Mouse (Mus musculus) kidney, postnatal 0 days (tissue): ENCODE data around the gene Sycn. TPM values are rescaled to one million over a fixed set of nuclear protein-coding genes. Genes with fewer than 3 reads are reported as not detected.

Experiments
- ATAC-seq: fragments of 200-750 bp; cut with Nextera tagmentation; replicated peaks from 2 replicates; pipeline ENCODE4 v1.8.0; 2017; ENCODE audit warnings: low read depth, moderate number of reproducible peaks, moderate TSS enrichment, moderate library complexity; ENCODE audit not compliant: low FRiP score
- DNase-seq: peaks from one replicate; pipeline ENCODE4 v3.0.0-alpha.2; 2016; ENCODE audit warnings: low spot score
- H3K27ac ChIP-seq: fragments of 300-500 bp; sonication (generic); 2 replicates; pipeline ENCODE4 v1.5.1; 2014; ENCODE audit warnings: mild to moderate bottlenecking
- H3K27me3 ChIP-seq: fragments of 300-500 bp; sonication (generic); 2 replicates; pipeline ENCODE4 v1.6.1; 2014; ENCODE audit warnings: low read length, mixed read lengths; ENCODE audit not compliant: insufficient read depth
- H3K36me3 ChIP-seq: fragments of 300-500 bp; sonication (generic); 2 replicates; pipeline ENCODE4 v1.6.1; 2014; ENCODE audit warnings: low read length, mixed read lengths; ENCODE audit not compliant: insufficient read depth
- H3K4me1 ChIP-seq: fragments of 300-500 bp; sonication (generic); replicated peaks from 2 replicates; pipeline ENCODE4 v1.6.1; 2014; ENCODE audit warnings: antibody characterized with exemption, low read length, mixed read lengths; ENCODE audit not compliant: insufficient read depth
- H3K4me2 ChIP-seq: fragments of 300-500 bp; sonication (generic); 2 replicates; pipeline ENCODE4 v1.6.1; 2014; ENCODE audit warnings: mild to moderate bottlenecking, low read length, moderate library complexity, mixed read lengths
- H3K4me3 ChIP-seq: fragments of 300-500 bp; sonication (generic); replicated peaks from 2 replicates; pipeline ENCODE4 v1.5.1; 2014; ENCODE audit warnings: low read depth, low read length
- H3K9ac ChIP-seq: fragments of 300-500 bp; sonication (generic); 2 replicates; pipeline ENCODE4 v1.6.1; 2014; ENCODE audit warnings: low read depth, low read length
- H3K9me3 ChIP-seq: fragments of 300-500 bp; sonication (generic); replicated peaks from 2 replicates; pipeline ENCODE4 v1.6.1; 2016; ENCODE audit warnings: low read length, inconsistent platforms, mixed read lengths
- CTCF ChIP-seq: IDR thresholded peaks from 2 replicates; pipeline ENCODE4 v1.5.1; 2016; ENCODE audit warnings: antibody characterized with exemption, low read depth, mild to moderate bottlenecking, moderate library complexity
- WGBS: fragments of 180-500 bp; shearing (Covaris S2); extraction: QIAGEN DNeasy Blood & Tissue Kit; methylation state at CpG from one replicate; pipeline ENCODE4 v1.1.7; 2014; 5-methylcytosine and 5-hydroxymethylcytosine counted together
- polyA plus RNA-seq: library from polyadenylated mRNA; unstranded; fragments of >200 nt; fragmentation: Nextera tagmentation; extraction: Ambion mirVana; gene quantifications from 2 replicates; pipeline ENCODE4 v1.2.1, GENCODE M21; 2015

The Sycn gene
- polyA plus RNA-seq, 1 experiment from 2014 or later, result 0.45 TPM

DNA sequence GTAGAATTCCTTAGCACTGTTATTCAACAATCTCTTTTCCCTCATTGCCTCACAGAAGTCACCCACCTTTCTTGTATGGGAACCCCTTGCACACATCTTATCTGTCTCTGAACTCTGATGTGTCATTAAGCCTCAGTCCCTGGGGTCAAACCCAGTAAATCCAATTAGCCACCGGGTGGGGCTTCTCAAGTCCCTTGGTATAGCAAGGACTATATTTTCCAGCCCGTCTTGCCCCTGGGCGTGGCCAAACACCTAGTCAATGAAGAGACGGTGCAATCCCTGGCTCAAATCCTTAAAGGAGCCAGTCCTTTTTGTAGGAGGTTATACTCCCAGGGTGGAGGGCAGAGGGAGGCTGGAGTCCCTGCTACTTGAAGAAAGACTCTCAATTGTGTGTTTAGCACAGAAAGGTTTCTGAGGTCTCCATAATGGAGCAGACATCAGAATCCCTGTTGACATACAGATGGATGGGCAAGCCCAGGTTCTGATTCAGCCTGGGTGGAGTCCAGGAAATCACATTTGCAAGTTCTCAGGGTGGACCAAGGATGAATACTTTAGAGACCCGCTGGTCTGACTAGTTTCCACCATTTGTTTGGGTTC lies 15.4 kb downstream of the Sycn start:
- 16% methylated on average over 5 of the region's 5 CpGs for WGBS
- DNase-seq (no peak), ATAC-seq (no peak)
- Histone ChIP-seq H3K27me3 (no peaks in the 10 kb centered on the region), H3K9ac (no peak overlapping the region), H3K36me3 (peaks cover 19% of the 10 kb centered on the region; the same call in 1 of the 2 replicates), H3K4me3 (no peak overlapping the region), H3K9me3 (no peaks in the 10 kb centered on the region), H3K4me2 (no peak overlapping the region), H3K27ac (no peak overlapping the region), H3K4me1 (peaks cover 3% of the 10 kb centered on the region; the same call in 1 of the 2 replicates)
- no peak for TF ChIP-seq CTCF

GRCm38 (mm10) chr7:28557069-28557468 lies 16.4 kb downstream of the Sycn start:
- ATAC-seq (no peak), DNase-seq (no peak)
- Histone ChIP-seq H3K36me3 (peaks cover 24% of the 10 kb centered on the region; the same call in 1 of the 2 replicates), H3K27me3 (no peaks in the 10 kb centered on the region), H3K4me2 (no peak overlapping the region), H3K27ac (no peak overlapping the region), H3K9me3 (no peaks in the 10 kb centered on the region), H3K9ac (no peak overlapping the region), H3K4me3 (no peak overlapping the region), H3K4me1 (peaks cover 3% of the 10 kb centered on the region; the same call in 1 of the 2 replicates)
- WGBS, result 51% methylated on average over 5 of the region's 5 CpGs
- no peak for TF ChIP-seq CTCF

DNA sequence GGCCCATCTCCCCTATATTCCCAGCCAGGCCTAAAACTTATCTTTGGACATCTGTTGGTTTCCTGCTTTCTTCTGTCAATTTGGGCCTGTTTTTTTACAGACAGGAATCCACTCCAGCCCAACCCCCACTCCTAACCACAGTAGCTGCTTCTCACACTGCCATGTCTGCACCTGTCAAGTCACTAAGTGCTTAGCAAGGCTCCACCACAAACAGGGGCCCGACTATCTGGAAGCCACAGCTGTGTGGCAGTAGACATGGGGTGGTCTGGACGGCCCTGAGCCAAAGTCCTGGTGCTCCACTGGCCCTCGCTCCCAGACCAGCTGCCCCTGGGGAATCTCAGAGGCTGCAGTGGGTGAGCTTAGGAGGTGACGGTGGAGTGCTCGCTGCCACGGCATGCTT lies 17.0 kb downstream of the Sycn start:
- DNase-seq (no peak), ATAC-seq (no peak)
- Histone ChIP-seq H3K9ac (no peak overlapping the region), H3K4me1 (peaks cover 3% of the 10 kb centered on the region; the same call in 1 of the 2 replicates), H3K27me3 (no peaks in the 10 kb centered on the region), H3K9me3 (no peaks in the 10 kb centered on the region), H3K36me3 (peaks cover 28% of the 10 kb centered on the region; the same call in 1 of the 2 replicates), H3K4me3 (no peak overlapping the region), H3K27ac (0 out of 2 replicates have a peak overlapping the region, but pooled peaks have one; percentile 11), H3K4me2 (no peak overlapping the region)
- 74% methylated on average over 6 of the region's 6 CpGs for WGBS
- TF ChIP-seq CTCF, result no peak

DNA sequence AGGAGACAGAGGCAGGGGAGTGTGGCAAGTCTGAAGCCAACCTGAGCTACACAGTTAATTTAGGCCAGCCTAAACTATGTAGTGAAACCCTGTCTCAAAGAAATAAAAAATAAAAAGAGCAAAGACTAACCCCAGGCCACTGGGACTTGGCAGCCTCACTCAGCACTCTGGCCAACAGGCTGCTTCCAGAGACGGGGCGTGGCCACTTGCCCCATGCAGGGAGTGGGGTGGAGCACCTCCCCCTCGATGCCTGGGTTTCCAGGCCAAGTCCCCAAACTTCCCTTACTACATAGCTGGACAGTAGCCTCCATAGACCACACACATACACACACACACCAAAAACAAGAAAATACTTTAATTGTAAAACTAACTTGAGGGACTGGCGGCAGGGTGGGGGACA lies 17.8 kb downstream of the Sycn start:
- no peaks in the 10 kb centered on the region for H3K9me3 ChIP-seq
- ATAC-seq, result no peak
- peak; percentile 79 for DNase-seq
- no peak for TF ChIP-seq CTCF
- no peak overlapping the region for H3K4me2 ChIP-seq
- H3K9ac ChIP-seq, result no peak overlapping the region
- H3K4me1 ChIP-seq, result peaks cover 3% of the 10 kb centered on the region; the same call in 1 of the 2 replicates
- peak overlapping the region; percentile 54; the same call in 1 of the 2 replicates for H3K27ac ChIP-seq
- H3K36me3 ChIP-seq, result peaks cover 32% of the 10 kb centered on the region; the same call in 1 of the 2 replicates
- WGBS, result 34% methylated on average over 4 of the region's 4 CpGs
- no peaks in the 10 kb centered on the region for H3K27me3 ChIP-seq
- H3K4me3 ChIP-seq, result no peak overlapping the region

- WGBS, result 90% methylated on average over 10 of the region's 10 CpGs
- Histone ChIP-seq H3K27me3 (no peaks in the 10 kb centered on the region), H3K4me1 (peaks cover 3% of the 10 kb centered on the region; the same call in 1 of the 2 replicates), H3K9ac (no peak overlapping the region), H3K27ac (no peak overlapping the region), H3K4me3 (no peak overlapping the region), H3K9me3 (no peaks in the 10 kb centered on the region), H3K36me3 (peaks cover 50% of the 10 kb centered on the region), H3K4me2 (no peak overlapping the region)
- DNase-seq, result no peak
- no peak for TF ChIP-seq CTCF
- ATAC-seq, result no peak
Measured at GRCm38 (mm10) chr7:28560856-28561255, 20.2 kb downstream of the Sycn start.

DNA sequence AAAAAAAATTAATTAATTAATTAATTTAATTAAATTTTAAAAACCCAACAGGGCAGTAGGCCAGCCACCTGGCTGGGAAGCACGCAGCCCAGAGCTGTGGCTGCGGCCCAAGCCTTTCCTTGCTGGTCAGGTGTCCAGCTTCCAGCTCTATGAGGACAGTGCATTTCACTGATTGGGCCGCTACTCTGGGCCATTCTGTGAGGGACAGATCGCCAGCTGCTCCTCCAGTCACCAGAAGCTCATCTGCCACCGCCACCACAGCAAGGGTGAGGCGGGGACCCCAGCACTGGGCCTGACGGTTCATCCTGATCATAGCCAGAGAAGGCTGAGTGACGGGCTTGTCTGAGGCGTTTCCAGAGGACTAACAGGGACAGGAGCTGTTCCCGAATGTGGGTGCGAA lies 21.3 kb downstream of the Sycn start:
- H3K27me3 ChIP-seq, result no peaks in the 10 kb centered on the region
- 90% methylated on average over 11 of the region's 11 CpGs for WGBS
- ATAC-seq (no peak), DNase-seq (no peak)
- no peak overlapping the region for H3K4me2 ChIP-seq
- no peak overlapping the region for H3K27ac ChIP-seq
- TF ChIP-seq CTCF, result no peak
- peaks cover 3% of the 10 kb centered on the region; the same call in 1 of the 2 replicates for H3K4me1 ChIP-seq
- no peaks in the 10 kb centered on the region for H3K9me3 ChIP-seq
- H3K4me3 ChIP-seq, result no peak overlapping the region
- peaks cover 61% of the 10 kb centered on the region for H3K36me3 ChIP-seq
- H3K9ac ChIP-seq, result no peak overlapping the region
